ENCODE assay signal across 30 mouse cellular contexts in genomic region chr16:5836744-5837143, GRCm38 (mm10). TPM values are rescaled to one million over a fixed set of nuclear protein-coding genes. Genes with fewer than 3 reads are reported as not detected.
"Had no signal": no experiment of that assay in that cellular context is flagged by ENCODE, and none has a peak within 500 bp of the region (broad histone marks: within the 10 kb centered on the region; RNA-seq: fewer than 3 reads in every experiment).

No protein-coding gene starts in this region.

- H3K4me2 ChIP-seq: heart, embryonic 11.5 days; heart, embryonic 13.5 days; heart, embryonic 15.5 days; hindbrain, embryonic 12.5 days; hindbrain, embryonic 14.5 days; intestine, embryonic 15.5 days; limb, embryonic 12.5 days; liver, embryonic 11.5 days; liver, embryonic 13.5 days; liver, embryonic 15.5 days had no signal

- DNase-seq: gastrocnemius, adult 2 months; gastrocnemius, postnatal 10 days; gastrocnemius, postnatal 25 days; heart, adult 2 months; heart, postnatal 14 days; heart, postnatal 36 days; kidney, adult 18-20 months; kidney, adult 8-10 months; kidney, postnatal 10 days; kidney, postnatal 25 days; kidney, postnatal 4 days; liver; liver, embryonic 13.5 days had no signal

- H3K4me1 ChIP-seq: heart, embryonic 15.5 days; hindbrain, embryonic 10.5 days; hindbrain, embryonic 12.5 days; intestine, embryonic 15.5 days; limb, embryonic 10.5 days; limb, embryonic 12.5 days; liver, embryonic 13.5 days; liver, embryonic 15.5 days had no signal

- H3K9ac ChIP-seq: heart, embryonic 13.5 days; heart, embryonic 15.5 days; hindbrain, embryonic 12.5 days; hindbrain, embryonic 14.5 days; intestine, embryonic 15.5 days; limb, embryonic 12.5 days; liver, embryonic 13.5 days; liver, embryonic 15.5 days had no signal

- H3K9me3 ChIP-seq: heart, embryonic 13.5 days; heart, embryonic 15.5 days; hindbrain, embryonic 10.5 days; hindbrain, embryonic 12.5 days; intestine, embryonic 15.5 days; limb, embryonic 10.5 days; limb, embryonic 12.5 days had no signal

- H3K27ac ChIP-seq: gastrocnemius, adult 2 months; heart, adult 2 months; heart, embryonic 13.5 days; heart, embryonic 15.5 days; hindbrain, embryonic 10.5 days; hindbrain, embryonic 12.5 days; hindbrain, embryonic 14.5 days; intestine, embryonic 15.5 days; layer of hippocampus, adult 2 months; left cerebral cortex, adult 2 months; limb, embryonic 10.5 days; limb, embryonic 12.5 days; liver, embryonic 13.5 days; liver, embryonic 15.5 days had no signal

- H3K27me3 ChIP-seq: heart, embryonic 13.5 days; heart, embryonic 15.5 days; hindbrain, embryonic 12.5 days; intestine, embryonic 15.5 days; limb, embryonic 12.5 days; liver, embryonic 13.5 days; liver, embryonic 15.5 days had no signal

- H3K4me3 ChIP-seq: gastrocnemius, adult 2 months; heart, adult 2 months; heart, embryonic 13.5 days; heart, embryonic 15.5 days; hindbrain, embryonic 10.5 days; hindbrain, embryonic 12.5 days; intestine, embryonic 15.5 days; layer of hippocampus, adult 2 months; left cerebral cortex, adult 2 months; limb, embryonic 10.5 days; limb, embryonic 12.5 days; liver, embryonic 13.5 days; liver, embryonic 15.5 days had no signal

- H3K36me3 ChIP-seq: heart, embryonic 13.5 days; heart, embryonic 15.5 days; hindbrain, embryonic 10.5 days; hindbrain, embryonic 12.5 days; intestine, embryonic 15.5 days; limb, embryonic 10.5 days; limb, embryonic 12.5 days; liver, embryonic 13.5 days; liver, embryonic 15.5 days had no signal

- ATAC-seq: hindbrain, embryonic 16.5 days; inflammation-experienced regulatory T-cells, adult 6 months; intestine, embryonic 15.5 days; intestine, postnatal 0 days had no signal

RNA-seq across cellular contexts. Expression of gene Rbfox1, which starts 48.4 kb away (rescaled TPM):
- total RNA-seq: granulocyte monocyte progenitor cell, adult 5-6 weeks had no signal
- polyA plus RNA-seq: inflammation-experienced regulatory T-cells, adult 6 months had no signal
